Comparison of ENCODE assay signal across 25 mouse cellular contexts in the genomic region with DNA sequence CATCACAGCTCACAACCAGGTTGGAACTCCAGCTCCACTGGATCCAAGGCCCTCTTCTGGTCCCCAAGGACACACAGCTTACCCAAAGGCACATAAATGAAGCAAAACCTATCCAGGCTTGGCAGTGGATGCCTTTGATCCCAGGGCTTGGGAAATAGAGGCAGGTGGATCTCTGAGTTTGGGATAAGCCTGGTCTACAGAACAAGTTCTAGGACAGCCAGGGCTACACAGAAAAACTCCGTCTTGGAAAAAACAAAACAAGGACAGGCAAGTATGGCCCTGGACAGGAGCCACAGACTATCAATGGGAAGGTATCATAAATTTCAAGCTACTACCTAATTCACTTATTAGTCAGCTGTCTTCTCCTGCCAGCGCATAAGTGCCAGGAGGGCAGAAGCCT. TPM values are rescaled to one million over a fixed set of nuclear protein-coding genes. Genes with fewer than 3 reads are reported as not detected.
A peak's percentile ranks its signal among the peaks of the same experiment; 100 is the strongest.
DNase-seq lines count a peak whose midpoint lies in the region; ATAC-seq and TF ChIP-seq lines count a peak whose summit lies in the region.
"Had no signal": no experiment of that assay in that cellular context is flagged by ENCODE, and none has a peak within 500 bp of the region (broad histone marks: within the 10 kb centered on the region; RNA-seq: fewer than 3 reads in every experiment).

No protein-coding gene starts in this region.

- H3K36me3 ChIP-seq in kidney, embryonic 15.5 days: no peaks in the 10 kb centered on the region
- no peaks in the 10 kb centered on the region for H3K36me3 ChIP-seq in kidney, embryonic 14.5 days (ENCODE audit: control insufficient read depth, insufficient read depth, low read length)
- H3K36me3 ChIP-seq in stomach, postnatal 0 days (ENCODE audit: control insufficient read depth, insufficient read depth, low read length): no peaks in the 10 kb centered on the region
- H3K36me3 ChIP-seq: embryonic facial prominence, embryonic 10.5 days; embryonic facial prominence, embryonic 12.5 days; forebrain, embryonic 15.5 days had no signal

- H3K27ac ChIP-seq in kidney, embryonic 15.5 days: 0 out of 2 replicates have a peak overlapping the region, but pooled peaks have one; percentile 3
- H3K27ac ChIP-seq in kidney, embryonic 14.5 days (ENCODE audit: low read depth, low read length): no peak overlapping the region
- 0 out of 2 replicates have a peak overlapping the region, but pooled peaks have one; percentile 8 for H3K27ac ChIP-seq in stomach, postnatal 0 days (replicated peaks)
- H3K27ac ChIP-seq: embryonic facial prominence, embryonic 10.5 days; embryonic facial prominence, embryonic 12.5 days; forebrain, embryonic 13.5 days; forebrain, embryonic 15.5 days had no signal

- no peak for TF ChIP-seq EP300 in stomach, postnatal 0 days (optimal IDR thresholded peaks at IDR 0.05)

- 93% methylated on average over 2 of the region's 2 CpGs for whole genome bisulfite sequencing in kidney, embryonic 15.5 days
- 80% methylated on average over 2 of the region's 2 CpGs for WGBS in kidney, embryonic 14.5 days
- 84% methylated on average over 2 of the region's 2 CpGs for WGBS in stomach, postnatal 0 days

- peaks cover 21% of the 10 kb centered on the region for H3K4me1 ChIP-seq in kidney, embryonic 15.5 days
- H3K4me1 ChIP-seq in kidney, embryonic 14.5 days (ENCODE audit: control insufficient read depth, insufficient read depth, low read length): no peaks in the 10 kb centered on the region
- no peaks in the 10 kb centered on the region for H3K4me1 ChIP-seq in stomach, postnatal 0 days (replicated peaks; ENCODE audit: control insufficient read depth, insufficient read depth)

- no peak overlapping the region for H3K9ac ChIP-seq in kidney, embryonic 15.5 days
- no peak overlapping the region for H3K9ac ChIP-seq in kidney, embryonic 14.5 days (ENCODE audit: low read depth, low read length)
- no peak overlapping the region for H3K9ac ChIP-seq in stomach, postnatal 0 days (ENCODE audit: low read length)
- H3K9ac ChIP-seq: embryonic facial prominence, embryonic 12.5 days; forebrain, embryonic 13.5 days; forebrain, embryonic 15.5 days; forebrain, postnatal 0 days had no signal

- no peak for ATAC-seq in kidney, embryonic 15.5 days (replicated peaks; ENCODE audit: low FRiP score)
- no peak for ATAC-seq in kidney, embryonic 14.5 days (ENCODE audit: low FRiP score, low TSS enrichment)
- ATAC-seq in stomach, postnatal 0 days (ENCODE audit: low FRiP score, low TSS enrichment): no peak
- ATAC-seq: CD4-positive, CD25-positive, alpha-beta regulatory T cell, adult 4 months; forebrain, embryonic 13.5 days; forebrain, embryonic 15.5 days; forebrain, postnatal 0 days had no signal

- no peaks in the 10 kb centered on the region for H3K27me3 ChIP-seq in kidney, embryonic 15.5 days
- no peaks in the 10 kb centered on the region for H3K27me3 ChIP-seq in kidney, embryonic 14.5 days (ENCODE audit: control insufficient read depth, insufficient read depth, low read length)
- H3K27me3 ChIP-seq in stomach, postnatal 0 days (ENCODE audit: control insufficient read depth, insufficient read depth, low read length): no peaks in the 10 kb centered on the region
- H3K27me3 ChIP-seq: CH12.LX; embryonic facial prominence, embryonic 12.5 days; forebrain, embryonic 13.5 days; forebrain, embryonic 15.5 days had no signal

- no peak overlapping the region for H3K4me2 ChIP-seq in kidney, embryonic 15.5 days
- no peak overlapping the region for H3K4me2 ChIP-seq in kidney, embryonic 14.5 days (replicated peaks; ENCODE audit: low read depth, low read length)
- H3K4me2 ChIP-seq in stomach, postnatal 0 days (replicated peaks; ENCODE audit: low read depth): no peak overlapping the region
- H3K4me2 ChIP-seq: embryonic facial prominence, embryonic 12.5 days; forebrain, embryonic 13.5 days; forebrain, embryonic 15.5 days had no signal

- TF ChIP-seq CTCF in stomach, postnatal 0 days (IDR thresholded peaks at IDR 0.05; ENCODE audit: low read depth): no peak

- DNase-seq in adrenal gland, adult (ENCODE audit: inconsistent age in 2 of 2, low spot score in 1 of 2): peak; percentile 42 to 81
- DNase-seq in adrenal gland, adult 18-20 months (ENCODE audit: low spot score in 2 of 2): no peak
- peak; percentile 15 for DNase-seq in adrenal gland, postnatal 10 days
- no peak for DNase-seq in adrenal gland, postnatal 25 days
- no peak for DNase-seq in stomach, postnatal 0 days (ENCODE audit: low spot score)
- no peak for DNase-seq in cerebellum, postnatal 25 days
- DNase-seq: adrenal gland, postnatal 14 days; B cell, adult 2 months; cerebellum, adult 11 months; cerebellum, adult 18-20 months; cerebellum, adult 8-10 months; cerebellum, adult 9-11 months; cerebellum, postnatal 14 days; forebrain, postnatal 0 days had no signal

- no peak overlapping the region for H3K4me3 ChIP-seq in kidney, embryonic 15.5 days (replicated peaks)
- no peak overlapping the region for H3K4me3 ChIP-seq in kidney, embryonic 14.5 days (ENCODE audit: low read length)
- no peak overlapping the region for H3K4me3 ChIP-seq in stomach, postnatal 0 days (ENCODE audit: low read depth, low read length)
- H3K4me3 ChIP-seq: embryonic facial prominence, embryonic 10.5 days; embryonic facial prominence, embryonic 12.5 days; forebrain, embryonic 13.5 days; forebrain, embryonic 15.5 days had no signal

- no peaks in the 10 kb centered on the region for H3K9me3 ChIP-seq in kidney, embryonic 15.5 days (replicated peaks)
- no peaks in the 10 kb centered on the region for H3K9me3 ChIP-seq in kidney, embryonic 14.5 days (ENCODE audit: control insufficient read depth, low read length)
- no peaks in the 10 kb centered on the region for H3K9me3 ChIP-seq in stomach, postnatal 0 days (ENCODE audit: control insufficient read depth, low read length)
- H3K9me3 ChIP-seq: embryonic facial prominence, embryonic 10.5 days; embryonic facial prominence, embryonic 12.5 days; forebrain, embryonic 13.5 days; forebrain, embryonic 15.5 days had no signal

RNA-seq across cellular contexts. Expression of a gene that starts 14.8 kb away (rescaled TPM):
- not detected for total RNA-seq in adrenal gland, adult 18-20 months (2021)
- under 1 TPM; 0.21 to 0.57 TPM for total RNA-seq in adrenal gland, postnatal 10 days (2021)
- not detected in 2 replicates for total RNA-seq in adrenal gland, postnatal 25 days (2021)
- 39.3 and 45.6 TPM in 2 replicates for polyA plus RNA-seq in kidney, embryonic 15.5 days (2015; fragmentation: Nextera tagmentation; extraction: Ambion mirVana)
- polyA plus RNA-seq in kidney, embryonic 14.5 days (2014; fragmentation: Nextera tagmentation; extraction: Ambion mirVana): 73.4 and 76.1 TPM in 2 replicates
- 43.8 and 51.6 TPM in 2 replicates for polyA plus RNA-seq in stomach, postnatal 0 days (2015; fragmentation: Nextera tagmentation; extraction: Ambion mirVana)
- total RNA-seq: adrenal gland, postnatal 14 days; forebrain, postnatal 0 days had no signal
- polyA plus RNA-seq: forebrain, embryonic 13.5 days; forebrain, embryonic 15.5 days; forebrain, postnatal 0 days had no signal

RNA-seq across cellular contexts. Expression of a gene that starts 24.5 kb away (rescaled TPM):
- under 1 TPM; 0.50 to 0.54 TPM for total RNA-seq in adrenal gland, adult 18-20 months (2021)
- total RNA-seq in adrenal gland, postnatal 10 days (2021): 10 to 100 TPM in 1 of 2 experiments, 1 to 10 TPM in 1; 8.2 to 13.9 TPM
- 1.0 and 2.2 TPM in 2 replicates for total RNA-seq in adrenal gland, postnatal 25 days (2021)
- 52.9 and 56.3 TPM in 2 replicates for polyA plus RNA-seq in kidney, embryonic 15.5 days (2015; fragmentation: Nextera tagmentation; extraction: Ambion mirVana)
- 47.0 and 54.7 TPM in 2 replicates for polyA plus RNA-seq in kidney, embryonic 14.5 days (2014; fragmentation: Nextera tagmentation; extraction: Ambion mirVana)
- 15.4 and 16.2 TPM in 2 replicates for polyA plus RNA-seq in stomach, postnatal 0 days (2015; fragmentation: Nextera tagmentation; extraction: Ambion mirVana)
- total RNA-seq: CH12.LX, MEL had no signal
- polyA plus RNA-seq: CD4-positive, CD25-positive, alpha-beta regulatory T cell, adult 4 months had no signal

RNA-seq across cellular contexts. Expression of a gene that starts 29.4 kb away (rescaled TPM):
- 10 to 100 TPM; 23.1 to 23.6 TPM for total RNA-seq in adrenal gland, adult 18-20 months (2021)
- total RNA-seq in adrenal gland, postnatal 10 days (2021): 10 to 100 TPM; 23.6 to 24.2 TPM
- total RNA-seq in adrenal gland, postnatal 25 days (2021): 24.9 and 39.9 TPM in 2 replicates
- polyA plus RNA-seq in kidney, embryonic 15.5 days (2015; fragmentation: Nextera tagmentation; extraction: Ambion mirVana): 23.3 and 26.1 TPM in 2 replicates
- polyA plus RNA-seq in kidney, embryonic 14.5 days (2014; fragmentation: Nextera tagmentation; extraction: Ambion mirVana): 19.4 and 26.6 TPM in 2 replicates
- 9.4 and 10.2 TPM in 2 replicates for polyA plus RNA-seq in stomach, postnatal 0 days (2015; fragmentation: Nextera tagmentation; extraction: Ambion mirVana)

RNA-seq across cellular contexts. Expression of a gene that starts 46.2 kb away (rescaled TPM):
- total RNA-seq in adrenal gland, adult 18-20 months (2021): not detected
- total RNA-seq in adrenal gland, postnatal 10 days (2021): 1 to 10 TPM in 1 of 2 experiments, under 1 TPM in 1; 0.75 to 3.3 TPM
- not detected in 2 replicates for total RNA-seq in adrenal gland, postnatal 25 days (2021)
- 2.0 and 5.1 TPM in 2 replicates for polyA plus RNA-seq in kidney, embryonic 15.5 days (2015; fragmentation: Nextera tagmentation; extraction: Ambion mirVana)
- polyA plus RNA-seq in kidney, embryonic 14.5 days (2014; fragmentation: Nextera tagmentation; extraction: Ambion mirVana): 0.20 and 0.24 TPM in 2 replicates
- polyA plus RNA-seq in stomach, postnatal 0 days (2015; fragmentation: Nextera tagmentation; extraction: Ambion mirVana): 0.24 and 0.29 TPM in 2 replicates
- total RNA-seq: CH12.LX; ES-E14; forebrain, postnatal 0 days had no signal
- polyA plus RNA-seq: CD4-positive, CD25-positive, alpha-beta regulatory T cell, adult 4 months; cortical plate, adult 2 months; forebrain, embryonic 13.5 days; forebrain, embryonic 15.5 days; forebrain, postnatal 0 days had no signal

RNA-seq across cellular contexts. Expression of a gene that starts 47.4 kb away (rescaled TPM):
- total RNA-seq in adrenal gland, adult 18-20 months (2021): 10 to 100 TPM; 52.3 to 59.7 TPM
- total RNA-seq in adrenal gland, postnatal 10 days (2021): 10 to 100 TPM; 67.3 to 77.9 TPM
- 54.5 and 61.8 TPM in 2 replicates for total RNA-seq in adrenal gland, postnatal 25 days (2021)
- polyA plus RNA-seq in kidney, embryonic 15.5 days (2015; fragmentation: Nextera tagmentation; extraction: Ambion mirVana): 69.1 and 71.6 TPM in 2 replicates
- polyA plus RNA-seq in kidney, embryonic 14.5 days (2014; fragmentation: Nextera tagmentation; extraction: Ambion mirVana): 73.5 and 78.9 TPM in 2 replicates
- polyA plus RNA-seq in stomach, postnatal 0 days (2015; fragmentation: Nextera tagmentation; extraction: Ambion mirVana): 56.5 and 64.0 TPM in 2 replicates

Comparison
In these comparisons a context has a peak if more than half of its experiments do, and no peak if none do; other contexts are left out.
1. DNase-seq: peak in adrenal gland, adult (2 of 2) and adrenal gland, postnatal 10 days (single experiment); none in adrenal gland, adult 18-20 months (0 of 2), adrenal gland, postnatal 25 days (single experiment), stomach, postnatal 0 days (single experiment) and cerebellum, postnatal 25 days (0 of 2).